Mouse (Mus musculus) liver, embryonic 14.5 days (tissue): ENCODE data around the gene Ncaph2.

Experiments used
- CTCF ChIP-seq: IDR thresholded peaks from 2 replicates; pipeline ENCODE4 v1.5.1; 2016; ENCODE audit warnings: antibody characterized with exemption, low read depth, control low read depth
- EP300 ChIP-seq: IDR thresholded peaks from 2 replicates; pipeline ENCODE4 v1.6.1; 2016; ENCODE audit warnings: antibody characterized with exemption, low read depth

- TF ChIP-seq CTCF = no peak
- TF ChIP-seq EP300 = no peak
Observed at GRCm38 (mm10) chr15:89376040-89376439, 20.5 kb downstream of the Ncaph2 start.
